Mouse (Mus musculus) urinary bladder, postnatal 4 days (tissue): ENCODE data around the gene Ret.

ENCODE experiments used
- DNase-seq, 2 experiments: peaks; one replicate each; pipeline ENCODE4 v3.0.0; 2021 to 2022; ENCODE audit warnings: low spot score in 2 of 2

The Ret gene

DNA sequence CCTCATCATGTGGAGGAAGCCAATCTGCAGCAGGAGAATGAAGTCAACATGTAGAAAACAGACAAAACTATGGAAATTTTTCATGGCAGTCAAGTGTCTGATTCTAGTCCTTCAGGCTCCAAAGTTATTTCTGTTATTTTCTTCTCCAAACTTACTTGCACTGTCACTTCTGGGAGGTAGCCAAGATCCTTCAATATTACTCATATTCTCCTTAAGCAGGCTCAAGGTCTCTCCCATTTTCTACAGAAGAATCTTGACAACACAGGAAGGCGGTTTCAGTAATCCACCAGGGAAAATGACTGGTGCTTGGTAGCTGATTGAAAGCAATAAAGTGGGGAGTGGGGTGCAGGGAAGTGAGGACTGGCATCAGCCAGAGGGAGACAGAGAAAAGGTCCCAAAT lies 74.8 kb downstream of the Ret start:
- no peak for DNase-seq

DNA sequence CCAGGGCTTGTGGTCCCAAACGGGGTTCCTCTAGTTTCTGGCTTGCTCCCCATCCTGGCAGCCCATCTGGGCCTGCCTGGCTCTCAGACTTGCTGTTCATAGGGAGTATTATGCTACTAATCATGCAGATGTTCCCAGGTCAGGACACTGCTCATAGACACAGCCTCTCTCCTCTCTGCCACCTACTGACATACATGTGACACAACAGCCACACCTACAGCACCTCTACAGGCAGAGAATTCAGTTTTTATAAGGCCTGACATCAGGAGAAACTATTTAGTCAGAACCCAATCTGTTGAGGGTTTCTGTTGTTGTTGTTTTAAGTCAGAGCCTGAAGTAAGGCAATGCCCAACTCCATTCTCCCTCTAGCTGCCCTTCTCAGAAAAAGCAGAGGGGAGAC lies 85.7 kb downstream of the Ret start:
- DNase-seq: no peak
